Mouse (Mus musculus): Measurements from ENCODE around the gene Macrod2. TPM values are rescaled to one million over a fixed set of nuclear protein-coding genes. Genes with fewer than 3 reads are reported as not detected.
A peak's percentile ranks its signal among the peaks of the same experiment; 100 is the strongest.

Gene Macrod2
- polyA plus RNA-seq, 1 experiment from 2014 or later: 49.2 TPM

DNA sequence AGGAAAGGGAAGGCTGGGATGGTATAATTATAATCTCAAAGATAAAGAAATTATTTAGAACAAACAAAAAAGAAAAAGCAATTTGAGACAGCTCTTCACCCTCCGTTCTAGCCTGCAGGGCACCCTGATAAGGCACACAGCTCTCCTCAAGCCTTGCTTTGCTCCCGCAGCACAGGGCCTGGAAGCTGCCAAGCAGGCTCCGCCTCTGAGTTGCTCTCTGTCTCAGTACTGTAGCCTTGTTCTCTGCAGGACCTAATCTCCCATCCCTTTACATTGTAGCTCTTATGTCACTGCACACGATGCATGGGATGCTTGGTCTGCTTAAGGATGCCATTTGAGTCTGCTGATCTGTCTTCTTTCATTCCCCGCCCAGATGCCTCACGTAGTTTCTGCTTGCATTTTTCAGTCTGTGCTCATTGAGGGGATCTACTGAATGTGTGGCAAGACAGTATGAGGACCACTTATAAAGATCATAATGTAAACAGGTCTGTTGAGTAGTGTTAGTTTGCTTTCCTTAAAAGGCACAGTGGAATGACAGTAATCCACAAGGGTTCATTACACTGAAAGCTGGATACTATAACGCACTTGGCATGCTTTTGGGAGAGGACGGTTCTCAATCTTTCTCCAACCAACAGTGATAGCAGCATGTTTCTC is 380.5 kb downstream of the Macrod2 start:
- H3K36me3 ChIP-seq (ENCODE audit: control insufficient read depth, insufficient read depth, low read length): no peaks in the 10 kb centered on the region
- 68% methylated on average over 8 of the region's 8 CpGs for WGBS
- H3K9me3 ChIP-seq (replicated peaks; ENCODE audit: control insufficient read depth, low read length): no peaks in the 10 kb centered on the region
- H3K27me3 ChIP-seq (replicated peaks; ENCODE audit: control insufficient read depth, insufficient read depth, low read length): no peaks in the 10 kb centered on the region
- H3K4me1 ChIP-seq (ENCODE audit: control insufficient read depth, insufficient read depth, low read length): no peaks in the 10 kb centered on the region
- H3K4me3 ChIP-seq (ENCODE audit: low read depth, low read length): no peak overlapping the region
- ATAC-seq: no peak
- DNase-seq (ENCODE audit: low spot score): no peak
- no peak overlapping the region for H3K27ac ChIP-seq (ENCODE audit: low read depth, low read length)
- H3K4me2 ChIP-seq (ENCODE audit: low read length): no peak overlapping the region
- H3K9ac ChIP-seq (ENCODE audit: low read length): no peak overlapping the region

- Histone ChIP-seq H3K9me3 (replicated peaks; ENCODE audit: control insufficient read depth, low read length) (no peaks in the 10 kb centered on the region), H3K36me3 (ENCODE audit: control insufficient read depth, insufficient read depth, low read length) (no peaks in the 10 kb centered on the region), H3K4me1 (ENCODE audit: control insufficient read depth, insufficient read depth, low read length) (no peaks in the 10 kb centered on the region), H3K27me3 (replicated peaks; ENCODE audit: control insufficient read depth, insufficient read depth, low read length) (no peaks in the 10 kb centered on the region), H3K4me2 (ENCODE audit: low read length) (no peak overlapping the region), H3K27ac (ENCODE audit: low read depth, low read length) (no peak overlapping the region), H3K9ac (ENCODE audit: low read length) (no peak overlapping the region), H3K4me3 (ENCODE audit: low read depth, low read length) (no peak overlapping the region)
- DNase-seq (ENCODE audit: low spot score): no peak
- ATAC-seq: no peak
- 83% methylated on average over 13 of the region's 13 CpGs for WGBS
These were observed 383.1 kb downstream of the Macrod2 start for GRCm38 (mm10) chr2:140778212-140778611.

GRCm38 (mm10) chr2:140783041-140783440 is 387.9 kb downstream of the Macrod2 start:
- Histone ChIP-seq H3K4me3 (ENCODE audit: low read depth, low read length) (no peak overlapping the region), H3K4me2 (ENCODE audit: low read length) (no peak overlapping the region), H3K4me1 (ENCODE audit: control insufficient read depth, insufficient read depth, low read length) (no peaks in the 10 kb centered on the region), H3K36me3 (ENCODE audit: control insufficient read depth, insufficient read depth, low read length) (no peaks in the 10 kb centered on the region), H3K9me3 (replicated peaks; ENCODE audit: control insufficient read depth, low read length) (no peaks in the 10 kb centered on the region), H3K9ac (ENCODE audit: low read length) (no peak overlapping the region), H3K27me3 (replicated peaks; ENCODE audit: control insufficient read depth, insufficient read depth, low read length) (no peaks in the 10 kb centered on the region), H3K27ac (ENCODE audit: low read depth, low read length) (no peak overlapping the region)
- DNase-seq (ENCODE audit: low spot score) (peak; percentile 11), ATAC-seq (no peak)
- 88% methylated on average over 1 of the region's 1 CpGs for WGBS

- H3K36me3 ChIP-seq (ENCODE audit: control insufficient read depth, insufficient read depth, low read length): no peaks in the 10 kb centered on the region
- ATAC-seq: no peak
- DNase-seq (ENCODE audit: low spot score): no peak
- no peak overlapping the region for H3K9ac ChIP-seq (ENCODE audit: low read length)
- H3K27me3 ChIP-seq (replicated peaks; ENCODE audit: control insufficient read depth, insufficient read depth, low read length): no peaks in the 10 kb centered on the region
- H3K27ac ChIP-seq (ENCODE audit: low read depth, low read length): no peak overlapping the region
- no peak overlapping the region for H3K4me2 ChIP-seq (ENCODE audit: low read length)
- 85% methylated on average over 2 of the region's 2 CpGs for WGBS
- H3K4me1 ChIP-seq (ENCODE audit: control insufficient read depth, insufficient read depth, low read length): no peaks in the 10 kb centered on the region
- no peak overlapping the region for H3K4me3 ChIP-seq (ENCODE audit: low read depth, low read length)
- H3K9me3 ChIP-seq (replicated peaks; ENCODE audit: control insufficient read depth, low read length): no peaks in the 10 kb centered on the region
These were observed 389.5 kb downstream of the Macrod2 start for GRCm38 (mm10) chr2:140784626-140785025.

GRCm38 (mm10) chr2:140790363-140790762 is 395.3 kb downstream of the Macrod2 start:
- WGBS: 85% methylated on average over 5 of the region's 5 CpGs
- no peak overlapping the region for H3K4me3 ChIP-seq (ENCODE audit: low read depth, low read length)

GRCm38 (mm10) chr2:140793886-140794608 is 398.9 kb downstream of the Macrod2 start:
- Histone ChIP-seq H3K4me2 (ENCODE audit: low read length) (no peak overlapping the region), H3K27ac (ENCODE audit: low read depth, low read length) (no peak overlapping the region), H3K4me1 (ENCODE audit: control insufficient read depth, insufficient read depth, low read length) (no peaks in the 10 kb centered on the region), H3K27me3 (replicated peaks; ENCODE audit: control insufficient read depth, insufficient read depth, low read length) (no peaks in the 10 kb centered on the region), H3K4me3 (ENCODE audit: low read depth, low read length) (no peak overlapping the region), H3K9ac (ENCODE audit: low read length) (no peak overlapping the region), H3K36me3 (ENCODE audit: control insufficient read depth, insufficient read depth, low read length) (no peaks in the 10 kb centered on the region), H3K9me3 (replicated peaks; ENCODE audit: control insufficient read depth, low read length) (no peaks in the 10 kb centered on the region)
- 86% methylated on average over 4 of the region's 4 CpGs for WGBS
- DNase-seq (ENCODE audit: low spot score) (no peak), ATAC-seq (no peak)

More at GRCm38 (mm10) chr2:140790363-140790762, 395.3 kb downstream of the Macrod2 start:
- Histone ChIP-seq H3K4me2 (ENCODE audit: low read length) (no peak overlapping the region), H3K4me1 (ENCODE audit: control insufficient read depth, insufficient read depth, low read length) (no peaks in the 10 kb centered on the region), H3K27me3 (replicated peaks; ENCODE audit: control insufficient read depth, insufficient read depth, low read length) (no peaks in the 10 kb centered on the region), H3K27ac (ENCODE audit: low read depth, low read length) (no peak overlapping the region), H3K9ac (ENCODE audit: low read length) (no peak overlapping the region), H3K36me3 (ENCODE audit: control insufficient read depth, insufficient read depth, low read length) (no peaks in the 10 kb centered on the region), H3K9me3 (replicated peaks; ENCODE audit: control insufficient read depth, low read length) (no peaks in the 10 kb centered on the region)
- no peak for DNase-seq (ENCODE audit: low spot score)
- no peak for ATAC-seq

DNA sequence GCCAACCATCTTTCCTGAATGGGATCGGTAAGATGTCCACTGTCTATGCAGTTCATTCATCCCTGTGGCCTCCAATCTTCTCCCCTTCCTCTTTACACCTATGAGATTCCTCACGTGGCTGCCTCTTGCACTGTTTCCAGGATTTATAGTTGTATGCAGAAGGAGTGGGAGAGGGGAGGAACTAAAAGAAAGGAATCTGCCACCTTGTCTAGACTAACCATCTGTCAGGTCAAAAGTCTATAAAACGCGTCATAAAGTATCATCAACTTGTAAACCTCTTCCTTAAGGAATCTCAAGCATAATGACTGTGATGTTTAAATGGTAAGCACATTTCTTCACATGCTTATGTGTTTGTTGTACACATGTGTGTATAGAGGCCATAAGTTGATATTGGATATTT is 416.6 kb downstream of the Macrod2 start:
- Histone ChIP-seq H3K9ac (ENCODE audit: low read length) (no peak overlapping the region), H3K9me3 (replicated peaks; ENCODE audit: control insufficient read depth, low read length) (no peaks in the 10 kb centered on the region), H3K27me3 (replicated peaks; ENCODE audit: control insufficient read depth, insufficient read depth, low read length) (no peaks in the 10 kb centered on the region), H3K4me1 (ENCODE audit: control insufficient read depth, insufficient read depth, low read length) (no peaks in the 10 kb centered on the region), H3K4me3 (ENCODE audit: low read depth, low read length) (no peak overlapping the region), H3K36me3 (ENCODE audit: control insufficient read depth, insufficient read depth, low read length) (no peaks in the 10 kb centered on the region), H3K27ac (ENCODE audit: low read depth, low read length) (no peak overlapping the region), H3K4me2 (ENCODE audit: low read length) (no peak overlapping the region)
- 92% methylated on average over 4 of the region's 4 CpGs for WGBS
- DNase-seq (ENCODE audit: low spot score) (no peak), ATAC-seq (no peak)

- no peaks in the 10 kb centered on the region for H3K4me1 ChIP-seq (ENCODE audit: control insufficient read depth, insufficient read depth, low read length)
- 66% methylated on average over 2 of the region's 2 CpGs for WGBS
- DNase-seq (ENCODE audit: low spot score) (no peak), ATAC-seq (no peak)
- no peak overlapping the region for H3K9ac ChIP-seq (ENCODE audit: low read length)
- no peak overlapping the region for H3K27ac ChIP-seq (ENCODE audit: low read depth, low read length)
- H3K4me3 ChIP-seq (ENCODE audit: low read depth, low read length): no peak overlapping the region
- no peaks in the 10 kb centered on the region for H3K9me3 ChIP-seq (replicated peaks; ENCODE audit: control insufficient read depth, low read length)
- no peaks in the 10 kb centered on the region for H3K27me3 ChIP-seq (replicated peaks; ENCODE audit: control insufficient read depth, insufficient read depth, low read length)
- H3K36me3 ChIP-seq (ENCODE audit: control insufficient read depth, insufficient read depth, low read length): no peaks in the 10 kb centered on the region
- H3K4me2 ChIP-seq (ENCODE audit: low read length): no peak overlapping the region
These were observed 424.4 kb downstream of the Macrod2 start for GRCm38 (mm10) chr2:140819391-140820120.

DNA sequence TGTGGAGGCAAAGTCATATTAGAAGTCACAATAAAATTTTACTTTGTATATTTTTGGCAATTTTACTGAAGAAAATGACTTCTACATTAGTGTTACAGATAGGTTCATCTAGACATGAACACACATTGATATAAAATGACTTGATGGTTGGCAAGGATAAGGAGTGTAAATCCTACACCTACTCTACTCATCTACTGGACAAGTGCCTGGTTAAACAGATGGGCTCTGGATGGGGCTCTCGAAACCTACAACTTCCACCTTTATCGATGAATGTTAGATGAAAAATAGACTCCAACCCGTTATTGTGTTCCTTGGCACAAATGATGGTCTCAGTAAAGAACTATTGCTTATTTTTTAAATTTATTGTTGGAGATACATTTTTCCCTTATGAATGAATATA is 427.3 kb downstream of the Macrod2 start:
- Histone ChIP-seq H3K9me3 (replicated peaks; ENCODE audit: control insufficient read depth, low read length) (no peaks in the 10 kb centered on the region), H3K4me2 (ENCODE audit: low read length) (no peak overlapping the region), H3K4me1 (ENCODE audit: control insufficient read depth, insufficient read depth, low read length) (no peaks in the 10 kb centered on the region), H3K36me3 (ENCODE audit: control insufficient read depth, insufficient read depth, low read length) (no peaks in the 10 kb centered on the region), H3K27ac (ENCODE audit: low read depth, low read length) (no peak overlapping the region), H3K27me3 (replicated peaks; ENCODE audit: control insufficient read depth, insufficient read depth, low read length) (no peaks in the 10 kb centered on the region), H3K9ac (ENCODE audit: low read length) (no peak overlapping the region), H3K4me3 (ENCODE audit: low read depth, low read length) (no peak overlapping the region)
- no peak for DNase-seq (ENCODE audit: low spot score)
- no peak for ATAC-seq
- WGBS: 93% methylated on average over 3 of the region's 3 CpGs

All from forebrain, embryonic 14.5 days (tissue).